Comparison of ENCODE assay signal across 9 mouse cellular contexts in genomic region chr4:99459436-99459835, GRCm38 (mm10).
A peak's percentile ranks its signal among the peaks of the same experiment; 100 is the strongest.
DNase-seq lines count a peak whose midpoint lies in the region; ATAC-seq and TF ChIP-seq lines count a peak whose summit lies in the region.
"Had no signal": no experiment of that assay in that cellular context is flagged by ENCODE, and none has a peak within 500 bp of the region (broad histone marks: within the 10 kb centered on the region; RNA-seq: fewer than 3 reads in every experiment).

No protein-coding gene starts in this region.

- 0 out of 2 replicates have a peak overlapping the region, but pooled peaks have one; percentile 10 for H3K4me2 ChIP-seq in limb, embryonic 15.5 days

- no peaks in the 10 kb centered on the region for H3K9me3 ChIP-seq in limb, embryonic 15.5 days

- H3K36me3 ChIP-seq in heart, adult 2 months (ENCODE audit: control insufficient read depth, insufficient read depth, low read length), result no peaks in the 10 kb centered on the region
- no peaks in the 10 kb centered on the region for H3K36me3 ChIP-seq in limb, embryonic 15.5 days

- no peaks in the 10 kb centered on the region for H3K4me1 ChIP-seq in heart, adult 2 months (ENCODE audit: control insufficient read depth, insufficient read depth, low read length)
- H3K4me1 ChIP-seq in limb, embryonic 15.5 days, result no peaks in the 10 kb centered on the region

- H3K79me2 ChIP-seq in heart, adult 2 months (replicated peaks; ENCODE audit: control insufficient read depth, insufficient read depth, low read length), result no peaks in the 10 kb centered on the region

- ATAC-seq in limb, embryonic 15.5 days (ENCODE audit: insufficient number of reproducible peaks, low FRiP score, low TSS enrichment, low read depth), result no peak
- no peak for ATAC-seq in erythroid progenitor cell, adult 5-6 weeks (replicated peaks; ENCODE audit: low FRiP score, poor library complexity, severe bottlenecking)

- no peak overlapping the region for H3K27ac ChIP-seq in heart, adult 2 months
- H3K27ac ChIP-seq in limb, embryonic 15.5 days, result no peak overlapping the region

- no peak overlapping the region for H3K4me3 ChIP-seq in heart, adult 2 months
- no peak overlapping the region for H3K4me3 ChIP-seq in limb, embryonic 15.5 days

- no peak overlapping the region for H3K9ac ChIP-seq in heart, adult 2 months (ENCODE audit: low read depth, low read length)
- no peak overlapping the region for H3K9ac ChIP-seq in limb, embryonic 15.5 days

- no peak for TF ChIP-seq EP300 in heart, adult 2 months (IDR thresholded peaks at IDR 0.05; ENCODE audit: insufficient read depth, low read depth, low read length)

- TF ChIP-seq CTCF in heart, adult 2 months (IDR thresholded peaks at IDR 0.05), result 0 out of 2 replicates have a peak, but pooled peaks have one; percentile 4

- peak in 1 of 2 experiments; percentile 4 for DNase-seq in heart, adult 2 months
- no peak for DNase-seq in heart, postnatal 25 days (ENCODE audit: low spot score)
- DNase-seq in cerebellum, postnatal 36 days, result peak; percentile 36 to 40
- DNase-seq in frontal cortex, postnatal 36 days (ENCODE audit: low spot score in 2 of 2), result peak; percentile 45 to 72
- DNase-seq in kidney, postnatal 14 days, result peak; percentile 29
- DNase-seq in right cerebral cortex, postnatal 4 days, result peak; percentile 69

- H3K27me3 ChIP-seq in heart, adult 2 months (ENCODE audit: control insufficient read depth, insufficient read depth, low read length), result peaks cover 1% of the 10 kb centered on the region; the same call in 1 of the 2 replicates
- H3K27me3 ChIP-seq in limb, embryonic 15.5 days, result no peaks in the 10 kb centered on the region
- H3K27me3 ChIP-seq: CH12.LX had no signal

- intact Hi-C loops in heart, adult 2 months (cut with DNase I), result no loop called here
- intact Hi-C loops in heart, postnatal 25 days (cut with DNase I), result no loop called here

- 19% methylated on average over 14 of the region's 14 CpGs for WGBS in heart, adult 2 months
- WGBS in limb, embryonic 15.5 days, result 5% methylated on average over 14 of the region's 14 CpGs

- no peak for TF ChIP-seq POLR2A in heart, adult 2 months (IDR thresholded peaks at IDR 0.05; ENCODE audit: insufficient read depth, low read depth, low read length)
